Mouse (Mus musculus) liver, embryonic 12.5 days (tissue): ENCODE measurements at regions not wholly inside any gene's neighbourhood (a gene's known extent, or its start where the extent isn't known, plus 50 kb on each side); places are given as distances from the start of the nearest gene placed in this dataset.

Source experiments
- ATAC-seq: fragments of 200-750 bp; cut with Nextera tagmentation; 2 replicates; pipeline ENCODE4 v1.8.0; 2017; ENCODE audit warnings: moderate number of reproducible peaks, mild to moderate bottlenecking, moderate library complexity
- H3K27ac ChIP-seq: fragments of 300-500 bp; sonication (generic); 2 replicates; pipeline ENCODE4 v1.5.1; 2016; ENCODE audit warnings: mild to moderate bottlenecking
- H3K27me3 ChIP-seq: fragments of 300-500 bp; sonication (generic); replicated peaks from 2 replicates; pipeline ENCODE4 v1.6.1; 2016; ENCODE audit warnings: mild to moderate bottlenecking, moderate library complexity
- H3K36me3 ChIP-seq: fragments of 300-500 bp; sonication (generic); 2 replicates; pipeline ENCODE4 v1.6.1; 2016; ENCODE audit warnings: mild to moderate bottlenecking, moderate library complexity
- H3K4me1 ChIP-seq: fragments of 300-500 bp; sonication (generic); 2 replicates; pipeline ENCODE4 v1.6.1; 2016
- H3K4me2 ChIP-seq: fragments of 300-500 bp; sonication (generic); 2 replicates; pipeline ENCODE4 v1.6.1; 2016; ENCODE audit warnings: mild to moderate bottlenecking, moderate library complexity
- H3K4me3 ChIP-seq: fragments of 300-500 bp; sonication (generic); 2 replicates; pipeline ENCODE4 v1.5.1; 2016; ENCODE audit warnings: mild to moderate bottlenecking, moderate library complexity
- H3K9ac ChIP-seq: fragments of 300-500 bp; sonication (generic); 2 replicates; pipeline ENCODE4 v1.6.1; 2016; ENCODE audit warnings: mild to moderate bottlenecking, moderate library complexity
- H3K9me3 ChIP-seq: fragments of 300-500 bp; sonication (generic); replicated peaks from 2 replicates; pipeline ENCODE4 v1.6.1; 2016; ENCODE audit warnings: mild to moderate bottlenecking, moderate library complexity
- WGBS: fragments of 180-500 bp; shearing (Covaris S2); methylation state at CpG from one replicate; pipeline ENCODE4 v1.1.7; 2016; ENCODE audit not compliant: insufficient replicate concordance; 5-methylcytosine and 5-hydroxymethylcytosine counted together

DNA sequence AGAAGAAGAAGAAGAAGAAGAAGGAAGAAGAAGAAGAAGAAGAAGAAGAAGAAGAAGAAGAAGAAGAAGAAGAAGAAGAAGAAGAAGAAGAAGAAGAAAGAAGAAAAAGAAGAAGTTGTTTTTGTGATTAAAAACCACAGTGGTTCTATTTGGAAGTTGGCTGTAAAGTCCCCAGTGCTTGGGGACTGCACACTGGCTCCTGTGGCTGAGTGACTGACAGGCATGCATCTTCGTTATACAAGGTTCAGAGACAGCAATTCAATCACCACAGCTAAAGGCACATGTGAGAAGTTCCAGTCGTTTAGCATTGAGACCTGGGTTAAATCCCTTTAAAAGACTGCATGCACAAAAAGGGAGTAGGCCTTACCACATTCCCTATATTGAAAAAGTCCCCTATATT, 93.1 kb upstream of the Arhgap28 start:
- WGBS = 33% methylated on average over 2 of the region's 2 CpGs

DNA sequence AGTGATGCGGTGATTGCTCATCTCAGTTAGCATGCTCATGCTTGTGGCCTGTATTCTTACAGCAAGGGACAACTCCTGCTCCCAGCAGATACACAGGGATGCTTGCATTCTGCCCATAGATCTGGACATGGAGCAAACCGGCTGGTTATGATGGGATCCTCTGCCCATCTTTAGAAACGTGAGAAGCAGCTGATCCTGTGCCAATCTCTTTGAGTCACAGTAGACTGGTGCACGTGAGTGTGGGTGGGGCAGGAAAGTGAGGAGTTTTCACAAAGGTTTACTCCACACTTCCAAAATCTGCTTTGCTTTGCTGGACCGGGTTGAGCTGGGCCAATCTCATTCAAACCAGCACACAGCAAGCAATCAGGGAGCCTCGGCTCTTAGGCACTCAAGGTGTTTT, 93.5 kb upstream of the Arhgap28 start:
- H3K4me1 ChIP-seq = no peaks in the 10 kb centered on the region
- whole genome bisulfite sequencing = 65% methylated on average over 6 of the region's 6 CpGs
- no peaks in the 10 kb centered on the region for H3K9me3 ChIP-seq
- H3K36me3 ChIP-seq = no peaks in the 10 kb centered on the region
- ATAC-seq = no peak
- H3K9ac ChIP-seq = no peak overlapping the region
- no peak overlapping the region for H3K27ac ChIP-seq
- no peak overlapping the region for H3K4me2 ChIP-seq
- no peak overlapping the region for H3K4me3 ChIP-seq
- H3K27me3 ChIP-seq = no peaks in the 10 kb centered on the region

More for the DNA sequence above, 93.1 kb upstream of the Arhgap28 start:
- H3K4me2 ChIP-seq = no peak overlapping the region
- H3K36me3 ChIP-seq = no peaks in the 10 kb centered on the region
- no peaks in the 10 kb centered on the region for H3K4me1 ChIP-seq
- ATAC-seq = no peak
- no peaks in the 10 kb centered on the region for H3K9me3 ChIP-seq
- H3K9ac ChIP-seq = no peak overlapping the region
- no peak overlapping the region for H3K27ac ChIP-seq
- no peaks in the 10 kb centered on the region for H3K27me3 ChIP-seq
- no peak overlapping the region for H3K4me3 ChIP-seq

DNA sequence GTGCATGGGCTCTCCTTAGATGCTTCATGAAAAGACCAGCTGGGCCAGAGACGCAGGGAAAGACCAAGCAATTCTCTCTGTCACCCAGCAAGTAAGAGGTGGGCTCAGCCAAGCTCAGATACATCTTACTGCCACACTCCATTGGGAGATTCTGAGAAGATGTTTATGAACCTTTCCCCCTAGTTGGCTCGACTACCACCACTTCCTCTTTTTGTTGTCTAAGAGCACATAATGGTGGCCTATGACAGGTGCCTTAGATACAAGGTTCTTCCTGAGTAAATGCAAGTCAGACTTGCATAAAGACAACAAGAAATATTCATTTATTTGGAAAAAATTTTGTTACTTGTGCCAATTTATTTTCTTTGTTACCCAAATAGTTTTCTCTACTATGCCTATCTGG, 96.2 kb upstream of the Arhgap28 start:
- no peaks in the 10 kb centered on the region for H3K9me3 ChIP-seq
- H3K27me3 ChIP-seq = no peaks in the 10 kb centered on the region
- no peak overlapping the region for H3K9ac ChIP-seq
- no peaks in the 10 kb centered on the region for H3K36me3 ChIP-seq
- H3K4me1 ChIP-seq = no peaks in the 10 kb centered on the region
- WGBS = 38% methylated on average over 2 of the region's 2 CpGs
- H3K4me2 ChIP-seq = no peak overlapping the region
- ATAC-seq = no peak
- H3K27ac ChIP-seq = no peak overlapping the region
- no peak overlapping the region for H3K4me3 ChIP-seq

DNA sequence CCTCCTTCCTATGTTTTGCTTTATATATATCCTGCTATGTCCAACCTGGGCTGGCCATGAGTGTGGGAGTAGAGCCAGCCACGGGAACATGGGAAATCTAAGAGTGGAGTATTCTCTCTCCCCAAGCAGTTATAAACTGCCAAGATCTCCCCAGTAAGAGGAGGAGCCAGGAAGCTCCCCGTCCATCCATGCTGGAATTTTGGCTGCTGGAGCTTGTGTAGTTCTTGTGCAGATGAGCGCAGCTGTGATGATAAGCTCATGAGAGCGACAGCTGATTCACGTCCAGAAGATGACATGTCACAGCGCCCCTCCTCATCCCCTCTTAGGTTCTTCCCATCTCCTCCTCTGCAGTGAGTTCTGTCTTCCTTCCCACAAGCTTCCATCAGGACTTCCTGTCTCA, 99.4 kb upstream of the Arhgap28 start:
- H3K4me3 ChIP-seq = no peak overlapping the region
- H3K4me2 ChIP-seq = no peak overlapping the region
- no peaks in the 10 kb centered on the region for H3K9me3 ChIP-seq
- no peaks in the 10 kb centered on the region for H3K4me1 ChIP-seq
- no peak for ATAC-seq
- H3K9ac ChIP-seq = no peak overlapping the region
- H3K27ac ChIP-seq = no peak overlapping the region
- WGBS = 52% methylated on average over 6 of the region's 6 CpGs
- no peaks in the 10 kb centered on the region for H3K27me3 ChIP-seq
- no peaks in the 10 kb centered on the region for H3K36me3 ChIP-seq

DNA sequence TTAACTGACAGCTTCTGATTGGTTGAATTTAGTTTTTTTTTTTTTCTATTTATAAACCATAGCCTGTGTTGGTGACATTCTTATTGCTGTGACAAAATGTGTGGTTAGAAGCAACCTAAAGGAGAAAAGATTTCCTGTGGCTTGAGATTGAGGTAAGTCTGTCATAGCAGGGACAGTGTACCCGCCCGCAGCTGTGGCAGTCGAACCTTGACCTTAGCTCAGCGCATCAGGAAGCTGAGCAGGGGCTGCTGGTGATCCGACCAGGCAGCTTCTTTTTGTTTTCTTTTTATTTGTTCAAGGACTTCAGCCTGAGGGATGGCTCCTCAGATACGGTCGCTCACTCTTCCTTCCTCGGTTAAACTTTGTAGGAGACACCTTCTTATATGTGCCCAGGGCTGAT, 102.4 kb upstream of the Arhgap28 start:
- H3K9ac ChIP-seq = no peak overlapping the region
- no peaks in the 10 kb centered on the region for H3K4me1 ChIP-seq
- H3K27ac ChIP-seq = no peak overlapping the region
- H3K4me3 ChIP-seq = no peak overlapping the region
- no peaks in the 10 kb centered on the region for H3K9me3 ChIP-seq
- 46% methylated on average over 8 of the region's 8 CpGs for WGBS
- H3K27me3 ChIP-seq = no peaks in the 10 kb centered on the region
- H3K4me2 ChIP-seq = no peak overlapping the region
- ATAC-seq = no peak
- no peaks in the 10 kb centered on the region for H3K36me3 ChIP-seq

DNA sequence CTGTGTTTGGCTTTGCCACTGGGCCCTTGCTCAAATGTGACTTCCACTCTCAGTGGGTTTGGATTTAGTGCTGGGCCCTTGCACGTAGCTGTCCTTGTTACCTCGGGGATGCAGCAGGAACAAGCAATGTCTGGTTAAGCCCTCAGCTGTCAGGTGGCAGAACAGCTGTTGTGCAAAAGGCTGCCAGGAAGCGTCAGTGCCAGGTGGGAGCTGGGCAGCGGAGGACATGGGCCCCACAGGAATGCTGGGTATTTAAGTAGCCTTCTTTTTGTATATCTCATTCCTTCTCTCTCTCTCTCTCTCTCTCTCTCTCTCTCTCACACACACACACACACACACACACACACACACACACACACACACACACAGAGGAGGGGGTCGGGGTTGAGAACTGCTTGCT, 104.0 kb upstream of the Arhgap28 start:
- Histone ChIP-seq H3K4me2 (no peak overlapping the region), H3K27ac (no peak overlapping the region), H3K27me3 (no peaks in the 10 kb centered on the region), H3K4me3 (no peak overlapping the region), H3K9ac (no peak overlapping the region), H3K36me3 (no peaks in the 10 kb centered on the region), H3K4me1 (no peaks in the 10 kb centered on the region), H3K9me3 (no peaks in the 10 kb centered on the region)
- ATAC-seq = no peak
- 68% methylated on average over 5 of the region's 5 CpGs for WGBS

DNA sequence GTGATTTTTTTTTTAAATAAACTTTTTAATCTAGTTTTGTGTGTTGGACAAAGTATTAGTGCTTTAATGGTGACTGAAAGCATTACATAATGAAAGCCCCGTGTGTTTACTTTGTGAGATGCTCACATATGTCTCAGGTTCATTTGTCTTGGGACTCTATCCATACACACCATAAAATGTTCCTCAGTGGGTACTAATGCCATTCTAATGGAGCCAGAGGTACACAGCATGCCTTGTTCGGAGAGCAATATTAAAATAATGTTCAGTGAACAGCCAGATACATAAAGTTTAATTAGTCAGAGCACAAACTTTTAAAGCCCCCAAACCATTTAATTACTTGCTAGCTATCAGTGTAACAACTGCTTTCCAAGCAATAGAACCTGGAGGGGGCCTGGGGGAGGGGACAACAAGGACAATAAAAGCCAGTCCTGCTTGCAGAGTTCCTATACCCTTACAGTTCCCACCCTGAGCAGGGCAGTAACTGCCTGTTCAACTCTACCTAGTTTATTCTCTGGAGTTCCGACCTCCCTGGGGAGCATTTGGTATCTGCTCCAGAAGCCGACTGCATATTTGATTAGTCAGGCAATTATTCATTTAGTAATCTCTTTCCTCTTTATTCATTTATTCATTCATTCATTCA, 108.0 kb upstream of the Arhgap28 start:
- Histone ChIP-seq H3K9ac (no peak overlapping the region), H3K9me3 (no peaks in the 10 kb centered on the region), H3K27ac (no peak overlapping the region), H3K4me3 (no peak overlapping the region), H3K27me3 (no peaks in the 10 kb centered on the region), H3K4me2 (no peak overlapping the region), H3K4me1 (no peaks in the 10 kb centered on the region), H3K36me3 (no peaks in the 10 kb centered on the region)
- WGBS = 72% methylated on average over 4 of the region's 4 CpGs
- ATAC-seq = no peak

DNA sequence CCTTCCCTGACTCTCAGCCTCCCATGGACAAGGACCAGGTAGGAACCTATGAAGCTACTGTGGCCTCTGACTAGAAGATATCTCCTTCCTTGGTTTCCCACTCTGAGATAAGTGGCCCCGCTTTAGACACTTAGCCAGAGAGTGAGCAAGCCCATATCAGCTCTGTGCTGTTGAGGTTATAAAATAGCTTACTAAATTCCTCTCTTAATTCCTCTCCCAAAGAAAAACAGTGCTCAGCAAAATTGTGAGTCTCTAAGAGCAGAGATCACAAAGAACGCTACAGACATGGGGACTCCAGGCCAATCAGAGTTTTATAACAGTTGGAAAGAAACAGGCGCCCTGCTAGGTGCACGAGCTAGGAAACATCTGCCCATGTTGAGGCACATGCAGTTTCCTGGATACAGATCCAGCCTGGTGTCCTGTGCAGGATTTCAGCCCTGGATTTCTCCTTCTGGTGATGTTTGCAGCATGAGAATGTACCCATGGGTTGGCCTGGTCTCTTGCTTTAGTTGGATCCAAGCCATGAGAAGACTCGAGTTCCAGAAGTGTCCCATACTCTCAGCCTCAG, 108.9 kb upstream of the Arhgap28 start:
- WGBS = 60% methylated on average over 5 of the region's 5 CpGs
- Histone ChIP-seq H3K27ac (no peak overlapping the region), H3K4me1 (no peaks in the 10 kb centered on the region), H3K9me3 (no peaks in the 10 kb centered on the region), H3K4me3 (no peak overlapping the region), H3K27me3 (no peaks in the 10 kb centered on the region), H3K9ac (no peak overlapping the region), H3K4me2 (no peak overlapping the region), H3K36me3 (no peaks in the 10 kb centered on the region)
- ATAC-seq = no peak

DNA sequence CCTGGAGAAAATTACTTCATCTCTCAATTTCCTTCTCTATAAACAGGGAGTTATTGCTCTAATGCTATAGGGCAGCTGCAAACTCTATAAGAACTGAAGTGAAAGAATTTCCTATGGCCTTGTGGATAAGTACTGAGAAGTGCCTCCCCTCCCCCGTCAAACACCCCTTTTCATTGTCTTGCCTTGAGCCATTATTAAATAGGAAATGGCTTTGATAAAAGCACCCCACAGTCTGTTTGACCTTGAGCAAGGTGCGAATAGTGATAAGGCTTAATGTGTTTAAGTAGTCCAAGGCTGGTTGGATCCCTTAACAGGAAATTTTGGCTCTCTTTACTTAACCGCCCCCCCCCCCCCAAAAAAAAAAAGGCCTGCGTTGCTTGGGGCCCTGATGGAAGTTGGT, 111.7 kb upstream of the Arhgap28 start:
- H3K9me3 ChIP-seq = no peaks in the 10 kb centered on the region
- no peak overlapping the region for H3K27ac ChIP-seq
- no peaks in the 10 kb centered on the region for H3K27me3 ChIP-seq
- H3K4me2 ChIP-seq = no peak overlapping the region
- peaks cover 10% of the 10 kb centered on the region; the same call in 1 of the 2 replicates for H3K4me1 ChIP-seq
- WGBS = 45% methylated on average over 4 of the region's 4 CpGs
- H3K9ac ChIP-seq = no peak overlapping the region
- H3K4me3 ChIP-seq = no peak overlapping the region
- no peaks in the 10 kb centered on the region for H3K36me3 ChIP-seq
- ATAC-seq = no peak

DNA sequence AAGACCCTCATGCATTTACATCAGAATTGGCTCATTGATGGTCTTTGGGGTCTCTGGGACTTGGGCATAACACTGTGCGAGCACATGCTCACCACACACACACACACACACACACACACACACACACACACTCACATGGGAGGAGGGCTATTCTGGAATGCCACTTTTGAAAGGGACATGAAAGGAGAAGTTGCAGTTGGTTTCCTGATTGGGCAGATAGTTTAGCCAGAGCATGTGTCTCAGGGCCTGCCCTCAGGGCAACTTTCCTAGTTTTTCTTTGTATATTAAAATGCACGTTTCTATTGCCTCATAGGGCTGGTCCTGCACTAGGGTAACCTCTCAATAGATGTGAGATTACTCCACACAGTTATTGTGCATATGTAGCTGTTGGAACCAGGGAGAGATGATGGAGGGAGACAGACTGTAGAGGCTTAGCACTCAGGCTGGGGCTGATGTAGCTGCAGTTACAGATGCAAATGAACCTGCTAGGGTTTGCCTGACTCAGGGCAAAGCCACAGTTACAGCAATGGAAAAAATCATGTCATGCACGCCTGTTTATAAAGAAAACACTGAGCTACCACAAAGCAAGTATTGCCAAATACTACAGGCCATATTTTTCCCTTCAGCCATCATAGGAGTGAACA, 115.3 kb upstream of the Arhgap28 start:
- Histone ChIP-seq H3K4me2 (no peak overlapping the region), H3K27me3 (no peaks in the 10 kb centered on the region), H3K27ac (no peak overlapping the region), H3K4me3 (no peak overlapping the region), H3K36me3 (no peaks in the 10 kb centered on the region), H3K9ac (no peak overlapping the region), H3K9me3 (no peaks in the 10 kb centered on the region), H3K4me1 (peaks cover 10% of the 10 kb centered on the region; the same call in 1 of the 2 replicates)
- 37% methylated on average over 3 of the region's 3 CpGs for WGBS
- ATAC-seq = no peak

DNA sequence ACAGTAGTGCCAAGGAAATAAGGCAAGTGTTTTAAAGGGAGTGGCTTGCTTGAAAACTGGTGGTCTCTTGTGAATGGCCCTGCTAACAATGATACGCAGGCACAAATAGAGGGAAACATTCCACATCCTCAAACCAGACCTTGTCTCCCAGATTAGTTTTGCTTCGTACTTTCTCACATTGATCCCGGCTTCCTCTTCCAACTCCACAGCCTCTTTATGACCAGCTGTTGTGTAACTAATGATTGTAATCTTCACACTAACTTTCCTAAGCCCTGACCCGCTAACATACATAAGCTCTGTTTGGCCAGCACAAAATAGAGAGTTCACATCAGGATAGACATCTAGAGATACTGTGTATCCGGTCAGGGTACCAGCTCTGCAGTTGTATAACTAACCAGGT, 116.3 kb upstream of the Arhgap28 start:
- ATAC-seq = no peak
- H3K4me3 ChIP-seq = no peak overlapping the region
- no peaks in the 10 kb centered on the region for H3K9me3 ChIP-seq
- H3K27ac ChIP-seq = no peak overlapping the region
- H3K27me3 ChIP-seq = no peaks in the 10 kb centered on the region
- peaks cover 10% of the 10 kb centered on the region; the same call in 1 of the 2 replicates for H3K4me1 ChIP-seq
- WGBS = 74% methylated on average over 5 of the region's 5 CpGs
- no peak overlapping the region for H3K4me2 ChIP-seq
- H3K9ac ChIP-seq = no peak overlapping the region
- no peaks in the 10 kb centered on the region for H3K36me3 ChIP-seq

DNA sequence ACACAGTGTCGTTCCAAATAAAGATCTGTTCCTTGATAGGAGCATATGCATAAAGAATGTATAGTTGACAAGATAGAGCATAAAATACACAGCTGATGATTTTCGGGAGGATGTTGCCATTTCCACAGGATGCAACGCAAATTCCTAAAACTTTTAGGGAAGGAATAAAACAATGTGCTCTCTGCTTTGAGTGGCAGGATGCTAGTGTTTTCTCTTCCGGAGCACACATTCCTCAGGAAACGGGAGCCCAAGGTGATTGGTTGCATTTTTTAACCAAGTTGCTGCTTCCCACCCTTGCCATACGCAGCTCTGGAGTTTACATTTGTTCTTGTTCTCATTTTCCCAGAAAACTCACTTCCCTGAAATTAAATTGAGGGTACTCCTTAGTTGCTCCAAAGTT, 116.8 kb upstream of the Arhgap28 start:
- no peak overlapping the region for H3K27ac ChIP-seq
- no peak overlapping the region for H3K9ac ChIP-seq
- H3K4me3 ChIP-seq = no peak overlapping the region
- H3K4me2 ChIP-seq = no peak overlapping the region
- H3K9me3 ChIP-seq = no peaks in the 10 kb centered on the region
- H3K27me3 ChIP-seq = no peaks in the 10 kb centered on the region
- no peaks in the 10 kb centered on the region for H3K36me3 ChIP-seq
- peaks cover 10% of the 10 kb centered on the region; the same call in 1 of the 2 replicates for H3K4me1 ChIP-seq
- no peak for ATAC-seq
- 45% methylated on average over 6 of the region's 6 CpGs for whole genome bisulfite sequencing
